Mouse (Mus musculus) adrenal gland, postnatal 4 days (tissue): ENCODE results near the gene Nol9. TPM values are rescaled to one million over a fixed set of nuclear protein-coding genes. Genes with fewer than 3 reads are reported as not detected.

Source experiments
- DNase-seq, 2 experiments: peaks; one replicate each; pipeline ENCODE4 v3.0.0; 2021 to 2022; ENCODE audit warnings: low spot score in 2 of 2, mixed read lengths in 2 of 2
- total RNA-seq, 2 experiments: library from RNA; stranded (reverse); gene quantifications; 2 replicates each; pipeline ENCODE4 v1.2.3; 2021

Nol9 gene
- total RNA-seq, 2 experiments from 2014 or later: 22.5 to 23.4 TPM

DNA sequence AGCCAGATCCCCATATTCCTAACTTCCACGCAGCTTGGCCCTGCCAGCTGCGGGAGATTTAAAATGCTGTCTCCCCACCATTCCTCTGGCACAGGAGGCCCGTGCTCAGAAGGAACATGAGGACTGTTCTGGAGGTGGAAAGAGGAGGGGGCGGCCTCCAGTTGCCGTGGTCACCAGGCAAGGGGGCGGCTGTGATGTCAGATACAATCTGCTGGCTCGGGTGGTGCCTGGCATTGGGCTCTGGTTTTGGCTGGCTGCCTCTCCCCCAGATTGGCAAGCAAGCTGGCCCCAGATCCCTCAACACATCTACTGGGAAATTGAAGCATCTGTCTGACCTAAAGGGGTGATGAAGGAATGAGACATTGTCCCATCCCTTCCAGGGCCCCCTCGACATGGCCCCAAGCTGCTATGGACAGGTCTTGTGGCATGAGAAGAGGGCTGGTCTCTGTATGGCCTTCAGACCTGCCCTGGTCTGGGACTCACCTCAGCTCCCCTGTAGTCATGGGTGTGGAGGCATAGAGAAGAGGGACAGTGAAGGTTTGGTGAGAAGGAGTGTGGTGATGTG is 49.5 kb downstream of the Nol9 start:
- no peak for DNase-seq

DNA sequence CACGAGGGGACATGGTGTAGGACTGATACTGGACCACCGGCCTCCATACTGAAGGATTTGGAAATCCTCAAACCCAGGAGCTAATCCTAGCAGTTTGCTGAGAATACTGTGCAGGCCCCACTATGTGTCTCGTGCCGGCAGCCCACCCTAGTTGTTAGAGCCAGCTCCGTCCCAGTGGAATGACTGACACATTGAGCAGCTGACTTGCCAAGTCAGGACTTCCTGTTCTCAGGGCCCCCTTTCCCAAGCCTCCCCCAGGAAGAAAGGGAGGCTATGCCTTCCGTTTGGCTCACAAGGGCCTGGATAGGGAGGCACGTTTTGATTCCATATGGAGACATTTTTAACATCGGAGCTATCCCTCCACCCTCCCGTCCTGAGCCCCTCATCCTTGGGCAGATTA is 51.1 kb downstream of the Nol9 start:
- no peak for DNase-seq

GRCm38 (mm10) chr4:152092751-152093293 is 53.7 kb downstream of the Nol9 start:
- no peak for DNase-seq

- no peak for DNase-seq
Measured at GRCm38 (mm10) chr4:152094233-152094632, 55.1 kb downstream of the Nol9 start.

- peak; percentile 55 to 71 for DNase-seq
Measured at GRCm38 (mm10) chr4:152095937-152096910, 57.1 kb downstream of the Nol9 start.

DNA sequence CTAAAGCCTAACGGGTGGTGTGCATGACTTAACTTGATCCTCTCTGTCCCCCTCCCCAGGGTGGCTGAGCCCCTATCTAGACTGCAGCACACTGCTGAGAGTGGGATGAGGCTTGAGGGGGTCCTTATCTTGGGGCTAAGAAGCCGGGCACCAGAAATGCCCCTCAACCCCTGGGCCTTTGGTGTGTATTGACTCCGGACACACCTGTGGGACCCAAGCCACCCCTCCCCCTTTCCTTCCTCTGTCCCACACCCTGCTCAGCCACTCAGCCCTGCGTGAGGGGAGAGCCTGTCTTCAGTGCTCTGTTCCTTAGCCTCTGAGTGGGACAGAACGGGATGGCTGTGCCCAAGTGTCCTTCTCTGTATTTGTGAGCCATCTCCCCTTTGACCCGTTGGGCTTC is 57.8 kb downstream of the Nol9 start:
- no peak for DNase-seq

DNA sequence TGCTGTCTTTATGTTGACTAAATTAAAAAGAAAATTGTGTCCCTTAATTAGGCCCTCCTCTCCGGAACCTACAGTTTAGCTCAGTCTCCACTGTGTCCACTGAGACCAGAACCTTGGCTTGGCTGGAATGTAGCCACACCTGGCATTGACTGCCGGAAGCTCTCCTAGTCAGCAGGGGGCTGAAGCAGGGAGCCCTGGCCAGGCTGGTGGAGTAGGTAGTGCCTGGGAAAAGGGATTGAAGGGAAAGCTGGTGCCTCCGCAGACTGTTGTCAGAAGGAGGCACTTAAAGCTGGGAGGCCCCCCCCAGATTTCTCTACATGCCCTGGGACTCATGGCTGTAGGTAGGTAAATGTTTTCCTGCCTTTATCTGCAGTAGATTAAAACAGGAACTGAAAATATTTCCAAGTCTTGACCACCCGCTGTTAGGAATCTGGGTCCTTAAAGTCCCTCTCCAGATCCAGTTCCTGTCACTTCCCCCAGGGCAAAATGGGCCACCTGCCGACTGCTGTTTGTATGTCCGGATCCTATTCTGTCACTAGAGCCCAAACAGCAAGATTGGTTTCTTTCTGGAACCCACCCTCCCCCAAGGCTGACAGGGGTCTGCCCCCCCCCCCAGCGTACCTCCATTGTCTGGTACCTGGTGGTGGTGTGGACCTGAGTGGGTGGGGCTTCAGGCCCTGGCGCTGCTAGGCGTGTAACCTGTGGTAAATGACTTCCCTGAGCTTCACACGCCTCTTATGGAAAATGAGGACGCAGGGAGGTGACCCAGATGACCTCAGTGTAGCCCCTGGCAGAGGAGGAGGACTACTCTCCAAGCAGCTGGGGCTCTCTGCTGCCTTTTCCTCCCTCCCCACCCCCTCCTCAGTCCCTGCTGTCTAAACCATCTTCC is 59.0 kb downstream of the Nol9 start:
- no peak for DNase-seq

GRCm38 (mm10) chr4:152100541-152100940 is 61.4 kb downstream of the Nol9 start:
- no peak for DNase-seq

- DNase-seq: no peak
Measured at GRCm38 (mm10) chr4:152101081-152101653, 62.0 kb downstream of the Nol9 start.

GRCm38 (mm10) chr4:152101921-152102320 is 62.8 kb downstream of the Nol9 start:
- no peak for DNase-seq

GRCm38 (mm10) chr4:152103025-152103424 is 63.9 kb downstream of the Nol9 start:
- peak in 1 of 2 experiments; percentile 56 for DNase-seq

GRCm38 (mm10) chr4:152106746-152107145 is 67.6 kb downstream of the Nol9 start:
- DNase-seq: no peak

DNA sequence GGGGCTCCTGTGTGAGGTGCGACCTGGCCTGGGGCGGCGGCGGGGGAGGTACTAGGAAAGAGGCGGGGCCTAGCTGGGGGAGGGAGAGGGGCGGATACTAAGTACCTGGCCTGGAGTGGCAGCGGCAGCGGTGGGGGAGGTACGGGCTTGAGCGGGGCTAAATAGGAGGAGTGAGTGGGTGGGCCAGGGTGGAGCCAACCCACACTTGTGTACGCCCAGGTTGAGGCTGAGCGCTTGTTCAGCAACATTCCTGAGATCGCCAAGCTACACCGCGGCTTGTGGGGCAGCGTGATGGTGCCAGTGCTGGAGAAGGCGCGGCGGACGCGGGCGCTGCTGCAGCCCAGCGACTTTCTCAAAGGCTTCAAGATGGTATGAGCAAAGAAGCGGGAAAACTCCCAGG is 68.4 kb downstream of the Nol9 start:
- no peak for DNase-seq

GRCm38 (mm10) chr4:152107971-152108509 is 68.9 kb downstream of the Nol9 start:
- peak in 1 of 2 experiments; percentile 62 for DNase-seq

DNA sequence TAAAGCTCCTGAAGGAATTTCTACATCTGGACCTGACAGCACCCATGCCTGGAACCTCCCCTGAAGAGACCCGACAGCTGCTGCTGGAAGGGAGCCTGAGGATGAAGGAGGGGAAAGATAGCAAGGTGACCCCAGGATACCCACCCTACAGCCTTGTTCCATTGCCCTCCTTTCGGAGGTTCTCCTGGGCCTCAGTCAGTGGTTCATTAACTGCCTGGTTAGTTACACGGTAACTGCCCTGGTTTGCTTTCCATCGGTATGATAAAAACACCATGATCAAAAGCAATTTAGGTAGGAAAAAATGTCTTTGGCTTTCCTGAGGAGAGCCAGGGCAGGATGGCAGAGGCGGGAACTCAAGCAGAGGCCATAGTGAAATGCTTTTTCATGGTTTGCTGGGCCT is 69.6 kb downstream of the Nol9 start:
- no peak for DNase-seq

- DNase-seq: no peak
Measured at GRCm38 (mm10) chr4:152109509-152109908, 70.4 kb downstream of the Nol9 start.

GRCm38 (mm10) chr4:152110689-152111088 is 71.6 kb downstream of the Nol9 start:
- no peak for DNase-seq
